Mouse (Mus musculus) thymus, postnatal 14 days (tissue): ENCODE measurements around the gene Snrnp40.

ENCODE experiments used
- DNase-seq: peaks from one replicate; pipeline ENCODE4 v3.0.0; 2021

Gene Snrnp40

DNA sequence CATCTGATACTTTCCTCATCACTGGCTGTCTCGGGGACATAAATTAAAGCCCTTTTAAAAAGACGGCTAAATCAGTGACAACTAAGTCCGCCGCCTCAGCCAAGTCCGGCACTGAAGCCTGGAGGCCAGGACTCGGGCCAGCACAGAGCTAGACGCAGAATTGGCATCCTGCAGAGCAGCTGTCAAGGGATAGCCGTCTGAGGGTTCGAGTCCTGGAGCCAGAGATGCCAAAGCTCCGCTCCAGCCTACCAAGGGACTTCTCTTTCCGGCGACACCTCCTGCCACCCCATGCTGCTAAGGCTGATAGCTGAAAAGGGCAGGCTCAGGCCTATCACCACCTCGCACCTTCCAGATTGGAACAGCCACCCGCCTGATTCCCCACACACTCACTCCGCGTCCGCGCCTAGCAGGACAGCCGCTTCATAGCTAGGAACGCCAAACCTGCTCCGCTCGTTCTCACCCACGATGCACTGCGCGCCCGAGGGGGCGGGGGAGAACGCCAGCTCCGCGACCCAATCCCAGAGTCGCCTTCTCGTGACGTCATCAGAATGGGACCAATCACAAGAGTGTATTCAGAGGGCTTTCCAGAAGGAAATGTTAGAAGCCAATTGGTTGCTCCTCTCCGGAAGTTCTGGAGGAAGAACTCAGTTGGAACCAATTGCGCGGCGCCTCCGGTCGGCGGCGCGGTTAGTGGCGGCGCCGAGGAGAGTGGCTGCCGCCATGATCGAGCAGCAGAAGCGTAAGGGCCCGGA, at the start of gene Snrnp40, which contains the start of gene Zcchc17:
Gene Snrnp40, plus strand, starts transcription at position 647 of the 752 bp plus-strand sequence.
Gene Zcchc17, minus strand, starts transcription at position 458 of the 752 bp plus-strand sequence.
- peak; percentile 99 for DNase-seq

DNA sequence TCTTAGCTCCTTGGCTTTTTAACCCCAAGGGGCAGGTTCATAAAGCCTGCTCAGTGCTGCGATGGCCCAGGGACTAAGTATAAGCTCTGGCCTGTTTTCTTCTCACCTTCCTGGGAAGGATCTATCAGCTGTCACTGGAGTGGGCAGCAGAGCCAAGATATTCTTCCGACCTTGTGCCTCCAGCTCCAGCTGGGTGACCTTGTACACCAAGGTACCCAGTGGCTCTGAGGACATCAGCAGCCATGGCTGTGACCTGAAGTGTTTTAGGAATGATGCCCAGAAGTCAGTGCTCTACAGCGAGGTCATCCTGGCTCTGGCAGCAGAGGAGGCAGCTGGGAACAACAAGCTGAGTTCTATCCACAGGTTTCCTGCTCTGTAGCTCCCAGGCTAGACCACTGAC, 47.4 kb upstream of the Snrnp40 start:
- no peak for DNase-seq

DNA sequence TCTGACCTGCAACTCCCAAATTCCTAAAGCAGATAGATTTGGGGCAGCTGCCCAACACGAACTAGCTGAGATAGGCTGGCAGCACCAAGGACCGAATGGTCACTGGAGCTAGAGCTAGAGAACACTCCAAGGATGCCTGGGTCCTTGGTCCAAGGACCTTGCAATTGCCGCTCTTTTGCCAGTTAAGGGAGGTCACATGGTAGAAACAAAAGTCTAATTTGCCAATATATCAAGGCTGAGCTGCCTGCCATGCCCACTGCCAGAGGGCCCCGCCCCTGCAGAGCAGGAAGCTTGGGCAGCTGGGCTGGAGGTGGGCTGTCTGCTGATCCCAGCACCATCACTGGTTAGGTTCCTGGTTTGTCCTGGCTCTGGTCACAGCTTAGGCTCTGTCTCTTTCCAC, 46.4 kb upstream of the Snrnp40 start:
- DNase-seq: no peak

DNA sequence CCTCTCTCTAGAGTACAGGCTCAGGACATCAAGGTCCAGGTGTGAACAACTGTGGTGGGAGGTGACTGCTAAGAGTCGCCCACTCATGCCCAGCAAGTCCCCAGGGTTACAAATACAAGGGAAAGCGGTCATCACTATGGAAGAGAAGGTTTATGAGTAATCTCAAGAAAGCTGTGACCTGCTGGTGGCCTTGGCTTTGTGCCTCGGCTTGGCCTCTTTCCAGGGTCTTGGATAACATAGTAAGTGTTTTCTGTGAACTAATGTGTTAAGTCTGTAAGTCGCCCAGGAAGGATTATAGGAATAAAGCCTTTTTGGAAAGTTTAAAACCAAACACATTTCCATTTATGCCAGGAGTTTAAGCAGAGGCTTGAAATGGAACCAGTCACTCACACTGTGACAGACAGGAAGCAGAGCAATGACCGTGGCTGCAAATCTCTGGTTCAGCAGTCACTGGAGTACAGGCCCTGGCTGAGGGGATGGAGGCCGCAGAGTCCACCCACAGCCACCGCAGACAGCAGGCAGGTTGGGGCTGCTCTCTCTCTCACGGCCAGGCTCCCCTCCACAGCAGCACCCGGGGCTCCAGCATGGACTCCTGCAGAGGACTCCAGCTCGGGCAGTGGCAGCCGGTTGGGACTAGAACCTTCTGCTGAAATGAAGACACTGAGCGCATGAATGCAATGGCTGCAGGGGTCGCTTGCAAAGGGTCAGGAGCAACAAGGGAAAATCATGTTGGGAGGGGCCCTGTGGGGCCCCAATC, 44.0 kb upstream of the Snrnp40 start:
- DNase-seq: no peak

DNA sequence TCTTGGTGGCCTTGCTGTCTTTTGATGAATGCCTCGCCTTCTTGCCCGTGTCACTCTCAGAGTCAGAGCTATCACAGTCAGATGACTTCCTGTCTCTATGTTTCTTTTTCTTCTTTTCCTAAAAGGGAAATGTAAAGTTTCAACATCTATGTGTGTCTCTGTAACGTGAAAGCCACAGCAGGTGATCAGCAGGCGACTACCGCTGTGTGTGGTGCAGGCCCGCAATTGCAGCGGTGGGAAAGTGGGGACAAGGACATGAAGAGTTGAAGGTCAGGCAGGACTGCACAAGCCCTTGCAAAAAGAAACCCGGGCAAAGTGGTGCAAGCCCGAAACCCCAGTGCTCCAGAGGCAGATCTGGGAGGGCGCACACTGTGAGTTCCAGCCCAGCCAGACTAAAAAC, 43.2 kb upstream of the Snrnp40 start:
- peak; percentile 9 for DNase-seq

DNA sequence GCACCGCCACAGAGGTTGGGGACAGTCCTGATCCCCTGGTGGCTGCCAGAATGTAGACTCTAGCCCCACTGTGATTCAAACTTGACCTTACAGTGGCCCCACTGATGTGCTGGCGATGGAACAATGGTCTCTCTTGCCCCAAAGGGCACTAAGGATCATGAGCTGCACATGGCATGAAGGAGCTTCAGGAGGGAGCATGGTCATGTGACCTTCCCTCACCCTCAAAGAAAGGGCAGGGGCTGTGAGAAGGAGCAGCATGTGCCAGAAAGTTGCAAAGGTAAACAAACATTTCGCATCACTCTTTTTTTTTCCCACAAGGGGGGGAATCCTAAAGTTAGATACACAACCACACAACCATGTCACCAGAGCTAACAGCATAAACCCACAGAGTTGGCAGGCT, 41.8 kb upstream of the Snrnp40 start:
- no peak for DNase-seq

DNA sequence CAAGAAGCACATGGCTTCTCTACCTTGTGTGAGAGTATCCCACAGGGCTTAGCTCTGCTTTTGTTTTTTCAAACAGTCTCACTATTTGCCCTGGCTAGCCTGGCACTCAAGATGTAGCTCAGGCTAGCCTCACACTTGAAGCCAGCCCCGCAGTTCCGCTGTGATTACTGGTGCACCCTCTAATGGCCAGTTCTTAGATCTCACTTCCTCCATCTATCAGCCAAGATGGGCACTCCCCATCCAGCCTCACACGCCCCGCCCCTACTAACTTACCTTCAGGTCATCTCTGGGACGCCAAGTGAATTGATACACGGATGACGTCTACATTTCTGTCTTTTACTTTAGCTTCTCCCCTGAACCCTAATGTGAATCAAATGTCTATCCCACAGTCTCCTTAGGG, 40.4 kb upstream of the Snrnp40 start:
- DNase-seq: no peak

DNA sequence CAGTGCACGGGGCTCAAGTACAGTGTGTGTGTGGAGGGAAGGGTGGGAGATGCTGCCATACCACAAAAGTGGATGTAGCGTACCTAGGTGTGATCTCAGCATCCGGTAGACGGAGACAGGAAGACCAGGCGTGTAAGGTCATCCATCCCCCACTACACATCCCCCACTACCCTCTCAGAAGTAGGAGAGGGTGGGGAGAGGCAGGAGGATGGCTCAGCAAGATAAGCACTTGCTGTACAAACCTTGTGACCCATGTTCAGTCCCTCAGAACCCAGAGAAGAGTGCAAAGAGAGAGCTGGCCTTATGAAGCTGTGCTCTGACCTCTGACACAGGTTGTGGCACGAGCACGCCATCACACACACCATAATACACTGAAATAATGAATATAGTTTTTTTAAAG, 38.3 kb upstream of the Snrnp40 start:
- no peak for DNase-seq

DNA sequence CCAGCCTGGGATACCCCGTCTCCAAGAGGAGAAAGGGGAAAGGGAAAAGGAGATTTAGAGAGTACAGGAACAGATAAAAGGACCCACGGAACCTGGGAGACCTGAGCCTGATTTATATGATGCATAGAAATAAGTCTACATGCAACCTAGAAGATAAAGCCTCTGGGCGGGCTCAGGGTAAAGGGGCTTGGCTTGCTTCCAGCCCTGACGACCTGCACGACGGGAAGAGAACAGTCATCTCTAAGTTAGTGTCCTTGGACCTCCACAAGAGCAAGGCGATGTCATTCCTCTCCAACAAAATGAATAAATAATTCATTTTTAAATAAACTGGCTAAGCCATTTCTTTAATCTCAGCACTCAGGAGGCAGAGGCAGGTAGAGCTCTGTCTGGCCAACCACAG, 37.4 kb upstream of the Snrnp40 start:
- no peak for DNase-seq

DNA sequence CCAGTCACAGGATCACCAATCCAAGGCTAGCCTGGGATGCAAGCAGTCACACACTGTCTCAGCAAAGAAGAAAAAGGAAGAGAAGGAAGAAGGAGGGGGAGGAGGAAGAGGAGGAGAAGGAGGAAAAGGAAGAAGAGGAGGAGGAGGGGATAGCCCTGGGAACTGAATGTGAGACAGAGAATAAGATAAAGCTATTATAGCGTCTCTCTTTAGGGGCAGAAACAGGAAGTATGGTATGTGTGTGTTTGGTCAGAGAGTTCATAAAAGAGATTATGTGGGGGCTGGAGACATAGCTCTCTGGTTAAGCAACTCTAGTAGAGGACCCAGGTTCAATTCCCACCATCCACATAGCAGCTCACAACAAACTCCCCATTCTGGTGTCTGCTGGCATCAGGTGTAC, 36.8 kb upstream of the Snrnp40 start:
- no peak for DNase-seq

DNA sequence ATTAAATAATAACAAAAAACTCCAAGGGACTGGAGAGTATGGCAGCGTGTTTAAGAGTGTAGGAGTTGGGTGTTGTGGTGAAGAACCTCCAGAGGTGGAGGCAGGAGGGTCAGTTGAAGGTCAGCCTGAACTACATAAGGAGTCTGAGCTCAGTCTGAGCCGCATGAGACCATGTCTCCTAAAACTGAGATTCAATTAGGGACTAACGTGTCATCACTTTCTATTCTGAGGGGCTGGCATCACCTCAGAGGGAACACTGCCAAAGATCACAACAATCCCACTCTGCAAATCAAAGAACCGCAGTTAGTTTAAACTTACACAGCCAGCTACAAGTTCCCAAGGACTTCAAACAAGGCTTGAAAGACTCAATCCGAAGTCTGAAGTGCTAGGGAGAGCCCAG, 36.3 kb upstream of the Snrnp40 start:
- no peak for DNase-seq

DNA sequence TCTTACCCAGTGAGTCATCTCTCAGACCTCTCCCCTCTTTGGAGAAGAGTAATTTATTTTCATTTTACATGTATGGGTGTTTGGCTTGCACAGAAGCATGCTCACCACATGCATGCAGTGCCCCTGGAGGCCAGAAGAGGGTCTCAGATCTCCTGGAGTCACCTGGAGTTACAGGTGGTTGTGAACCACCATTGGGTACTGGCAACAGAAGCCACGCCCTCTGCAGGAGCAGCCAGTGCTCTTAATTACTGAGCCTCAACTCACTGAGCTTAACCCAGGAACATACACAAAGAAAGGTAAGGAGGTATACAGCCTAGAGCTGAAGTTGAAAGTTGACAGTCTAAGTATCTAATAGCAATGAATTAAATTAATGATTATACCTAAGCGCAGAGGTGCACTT, 34.5 kb upstream of the Snrnp40 start:
- no peak for DNase-seq

DNA sequence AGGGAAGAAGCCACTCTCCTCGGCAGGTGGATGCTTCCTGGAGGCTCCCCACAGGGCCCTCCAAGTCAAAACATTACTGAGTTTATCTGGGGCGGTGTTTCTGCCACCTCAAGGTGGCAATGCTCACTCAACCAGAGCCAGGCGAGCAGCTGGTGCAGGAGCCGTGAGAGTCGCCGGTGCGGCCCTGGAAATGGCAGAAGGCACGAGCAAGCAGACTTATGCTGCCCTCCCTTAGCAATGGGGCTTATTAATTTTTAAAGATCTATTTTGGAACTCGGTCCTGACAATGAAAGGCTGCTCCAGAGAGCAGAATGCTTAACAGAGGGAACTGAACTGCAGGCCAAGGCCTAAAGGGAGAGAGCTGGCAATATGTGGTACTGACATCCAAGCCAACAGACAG, 32.6 kb upstream of the Snrnp40 start:
- DNase-seq: no peak

DNA sequence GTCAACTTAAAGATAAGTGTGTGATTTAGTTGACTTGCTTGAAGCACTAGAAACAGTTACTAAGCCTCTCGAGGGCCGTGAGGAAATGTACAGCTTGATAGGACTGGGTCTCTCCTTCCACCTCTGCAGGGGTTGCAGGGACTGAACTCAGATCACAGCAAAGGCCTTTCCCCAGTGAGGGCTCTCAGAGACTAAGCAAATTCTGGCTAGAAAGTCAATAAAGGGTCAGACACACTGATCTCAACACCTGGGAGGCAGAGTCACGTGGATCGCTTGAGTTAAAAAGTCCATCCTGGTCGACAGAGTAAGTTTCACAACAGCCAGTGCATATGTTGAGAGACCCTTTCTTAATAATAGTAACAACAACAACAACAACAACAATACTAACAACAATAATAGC, 24.1 kb upstream of the Snrnp40 start:
- no peak for DNase-seq

DNA sequence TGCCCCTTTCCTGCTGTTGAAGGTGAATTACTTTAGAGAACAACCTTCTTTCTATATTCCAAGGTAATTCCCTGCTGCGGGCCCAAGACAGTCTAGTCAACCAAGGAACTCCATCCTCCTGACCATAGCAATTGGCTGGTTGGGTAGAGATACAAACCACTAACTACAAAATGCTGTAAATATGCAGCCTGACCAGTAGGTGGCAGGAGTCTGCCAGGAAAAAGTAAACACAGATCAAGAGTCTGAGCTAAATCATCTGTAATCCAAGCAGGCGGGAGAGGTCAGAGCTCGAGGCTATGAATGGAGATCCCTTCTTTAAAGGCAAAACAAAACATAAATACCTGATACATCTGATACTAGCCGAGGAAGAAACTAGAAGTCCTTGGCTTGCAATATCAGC, 18.2 kb upstream of the Snrnp40 start:
- peak; percentile 54 for DNase-seq

DNA sequence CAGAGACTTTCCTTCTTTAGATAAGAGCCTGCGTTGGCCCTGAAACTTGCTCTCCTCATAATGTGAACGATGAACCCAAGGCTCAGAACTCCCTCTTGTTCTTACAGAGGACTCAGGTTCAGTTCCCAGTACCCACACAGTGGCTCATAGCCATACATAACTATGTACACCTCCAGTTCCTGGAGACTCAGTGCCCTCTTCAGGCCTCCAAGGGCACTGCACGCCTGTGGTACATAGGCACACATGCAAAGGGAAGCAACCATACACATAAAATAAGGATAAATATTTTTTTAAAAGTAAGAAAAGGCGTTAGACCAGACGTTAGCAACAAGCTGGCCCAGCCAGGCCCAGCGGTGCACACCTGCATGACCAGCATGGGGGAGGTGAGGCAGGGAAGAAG, 10.3 kb upstream of the Snrnp40 start:
- DNase-seq: no peak

DNA sequence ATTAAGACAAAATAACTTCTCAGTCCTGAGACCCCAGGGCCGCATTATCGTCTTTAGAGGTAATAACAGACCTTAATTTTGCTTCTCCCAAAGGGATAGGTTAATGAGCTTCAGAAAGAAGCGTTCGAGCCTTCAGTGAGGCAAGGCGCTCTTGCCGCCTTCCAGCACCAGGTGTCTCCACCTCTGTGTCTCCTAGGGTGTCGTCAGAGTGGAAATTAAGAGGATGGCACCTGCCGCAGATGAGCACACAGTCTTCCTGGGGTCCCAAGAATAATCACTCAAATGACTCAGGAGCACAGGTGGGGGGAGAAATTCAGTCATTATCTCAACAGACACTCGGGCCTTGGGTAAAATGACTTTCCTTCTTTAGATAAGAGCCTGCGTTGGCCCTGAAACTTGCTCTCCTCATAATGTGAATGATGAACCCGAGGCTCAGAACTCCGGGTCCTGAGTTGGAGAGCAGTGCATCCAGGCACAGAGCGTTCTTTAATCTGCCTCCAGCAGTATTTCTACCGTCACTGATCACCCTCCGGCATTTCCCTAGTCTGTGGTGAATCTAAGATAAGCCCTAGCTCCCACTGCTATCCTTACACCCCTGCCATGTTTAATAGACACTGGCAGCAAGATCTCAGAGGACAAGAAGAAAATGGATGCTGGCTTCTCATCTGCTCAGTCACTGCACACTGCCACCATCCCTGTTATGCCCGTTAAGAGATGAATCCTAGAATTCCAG, 9.1 kb upstream of the Snrnp40 start:
- DNase-seq: no peak

DNA sequence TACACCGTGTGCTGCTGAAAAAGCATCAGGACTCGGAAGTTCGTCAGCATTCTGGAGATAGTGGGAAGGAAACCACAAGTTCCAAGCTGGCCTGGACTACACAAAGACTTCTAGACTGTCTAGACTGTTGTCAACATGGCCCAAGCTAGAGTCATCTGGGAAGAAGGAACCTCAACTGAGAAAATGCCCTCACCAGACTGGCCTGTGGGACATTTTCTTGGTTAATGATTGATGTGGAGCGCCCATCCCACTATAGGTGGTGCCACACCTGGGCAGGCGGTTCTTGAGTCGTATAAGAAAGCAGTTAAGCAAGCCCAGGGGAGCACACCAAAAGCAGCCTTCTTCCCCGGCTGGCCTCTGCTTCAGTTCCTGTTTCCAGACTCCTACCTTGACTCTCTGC, 7.3 kb upstream of the Snrnp40 start:
- DNase-seq: no peak

DNA sequence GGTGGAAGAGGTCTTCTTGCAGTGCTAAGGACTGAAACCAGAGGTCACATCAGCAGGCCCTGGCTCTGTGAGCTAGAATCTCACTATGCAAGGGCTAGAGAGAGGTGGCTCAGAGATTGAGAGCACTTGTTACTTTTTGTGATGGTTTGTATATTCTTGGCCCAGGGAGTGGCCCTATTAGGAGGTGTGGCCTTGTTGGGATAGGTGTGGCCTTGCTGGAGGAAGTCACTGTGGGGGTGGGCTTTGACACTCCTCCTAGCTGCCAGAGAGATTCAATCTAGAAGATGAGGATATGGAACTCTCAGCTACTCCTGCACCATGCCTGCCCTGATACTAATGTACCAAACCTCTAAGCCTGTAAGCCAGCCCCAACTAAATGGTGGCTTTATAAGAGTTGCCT, 2.0 kb upstream of the Snrnp40 start:
- DNase-seq: no peak

DNA sequence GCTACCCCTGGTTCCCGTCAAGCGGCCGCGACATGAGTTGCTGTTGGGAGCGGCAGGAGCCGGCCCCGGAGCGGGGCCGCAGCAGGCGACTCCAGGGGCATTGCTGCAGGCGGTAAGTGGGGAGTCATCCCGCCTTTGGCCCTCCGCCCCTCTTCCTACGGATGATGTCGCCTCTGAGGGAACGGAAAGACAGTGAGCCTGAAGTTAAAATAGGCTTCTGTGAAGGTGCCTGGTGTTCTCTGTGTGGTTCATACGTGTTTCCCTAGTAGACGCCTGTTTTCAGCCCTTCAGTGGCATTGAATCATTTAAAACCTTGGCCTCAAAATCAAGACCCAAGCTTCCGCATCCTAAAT, 282 bp downstream of the Snrnp40 start:
- no peak for DNase-seq

DNA sequence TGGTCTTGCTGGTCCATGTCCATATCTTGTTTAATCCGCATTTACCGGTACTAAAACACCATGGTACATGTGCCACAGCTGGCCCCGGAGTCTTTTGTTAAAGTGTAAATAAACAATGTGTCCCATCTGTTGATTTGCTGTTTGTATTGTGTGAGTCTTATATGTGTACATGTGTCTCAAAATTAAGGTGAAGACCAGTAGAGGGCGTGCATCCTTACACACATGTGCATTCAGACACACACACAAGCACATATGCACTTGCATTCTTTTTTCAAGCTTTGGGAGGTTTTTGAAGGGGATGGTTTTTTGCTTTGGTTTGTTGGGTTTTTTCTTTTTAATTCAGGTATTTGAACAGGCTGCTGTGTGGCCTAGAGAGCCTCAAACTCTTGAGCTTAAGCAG, 16.7 kb downstream of the Snrnp40 start:
- no peak for DNase-seq

DNA sequence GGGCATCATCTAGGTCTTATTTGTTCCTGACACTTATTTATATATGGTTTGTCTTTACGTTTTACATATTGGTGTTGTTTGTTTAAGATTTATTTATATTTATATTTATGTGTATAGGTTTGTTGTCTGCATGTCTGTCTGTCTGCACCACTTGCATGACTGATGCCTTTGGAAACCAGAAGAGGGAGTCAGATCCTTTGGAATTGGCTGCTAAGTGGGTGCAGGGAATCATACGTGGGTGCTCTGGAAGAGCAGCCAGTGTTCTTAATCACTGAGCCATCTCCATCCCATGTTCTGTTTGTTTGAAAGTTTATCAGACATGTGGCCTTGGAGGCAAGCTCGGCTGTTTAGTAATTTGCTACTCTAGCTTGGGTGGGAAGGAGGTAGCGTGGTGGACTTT, 17.6 kb downstream of the Snrnp40 start:
- DNase-seq: no peak

DNA sequence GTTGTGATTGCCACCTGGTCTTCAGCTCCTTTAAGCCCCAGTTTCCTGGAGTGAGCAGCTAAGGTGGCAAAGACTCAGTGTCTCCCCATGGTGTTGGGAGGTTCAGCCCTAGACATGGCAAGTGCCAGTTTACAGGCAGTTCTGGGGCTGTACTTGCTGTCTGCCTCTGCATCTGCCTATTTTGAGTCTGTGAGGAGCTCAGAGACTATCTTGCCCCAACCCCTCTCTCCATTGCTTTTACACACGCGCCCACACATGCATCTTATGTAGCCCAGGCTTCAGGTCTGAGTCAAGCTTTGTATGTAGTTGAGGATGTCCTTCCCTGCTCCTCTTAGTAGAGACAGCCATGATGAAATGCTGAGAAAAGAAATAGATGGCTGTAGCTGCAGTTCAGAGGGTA, 19.2 kb downstream of the Snrnp40 start:
- DNase-seq: no peak

DNA sequence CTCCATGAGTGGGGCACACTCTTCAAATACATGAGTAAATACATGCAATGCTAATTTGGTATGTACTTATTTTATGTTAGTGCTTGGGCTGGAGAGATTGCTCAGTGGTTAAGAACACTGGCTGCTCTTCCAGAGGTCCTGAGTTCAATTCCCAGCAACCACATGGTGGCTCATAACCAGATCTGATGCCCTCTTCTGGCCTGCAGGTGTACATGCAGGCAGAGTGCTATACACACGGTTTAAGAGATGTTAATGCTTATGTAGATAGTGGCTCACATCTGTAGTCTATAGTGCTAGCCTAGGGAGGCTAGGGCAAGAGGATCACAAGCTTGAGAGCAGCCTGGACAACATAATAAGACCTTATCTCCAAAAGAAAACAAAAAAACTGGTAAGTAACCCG, 20.5 kb downstream of the Snrnp40 start:
- DNase-seq: no peak
